Comparison of ENCODE assay signal across 8 mouse cellular contexts in the genomic region with DNA sequence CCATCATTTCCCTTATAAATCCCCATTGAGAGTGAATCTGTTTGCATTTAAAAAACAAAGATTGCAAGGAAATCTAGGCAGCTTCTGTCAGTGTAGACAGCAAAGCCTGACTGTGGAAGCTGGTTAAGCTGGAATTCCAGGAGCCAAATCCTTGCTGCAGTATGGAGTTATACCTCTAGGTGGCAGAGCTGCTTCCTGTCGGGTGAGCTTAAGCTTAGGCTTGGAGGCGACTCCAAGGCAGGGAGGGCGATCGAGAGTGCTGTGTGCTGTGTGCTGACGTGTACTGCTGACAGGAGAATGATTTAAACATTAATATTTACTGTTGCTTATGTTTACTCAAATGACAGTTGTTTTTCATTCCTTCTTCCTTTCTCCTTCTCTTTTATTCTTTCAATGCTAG.
DNase-seq lines count a peak whose midpoint lies in the region; ATAC-seq and TF ChIP-seq lines count a peak whose summit lies in the region.

No protein-coding gene starts in this region.

- peaks cover 2% of the 10 kb centered on the region for H3K36me3 ChIP-seq in heart, adult 2 months (ENCODE audit: control insufficient read depth, insufficient read depth, low read length)
- peaks cover 36% of the 10 kb centered on the region for H3K36me3 ChIP-seq in heart, embryonic 12.5 days
- H3K36me3 ChIP-seq in E14TG2a.4 (ENCODE audit: insufficient read depth, low read length), result peaks cover 42% of the 10 kb centered on the region
- peaks cover 23% of the 10 kb centered on the region for H3K36me3 ChIP-seq in forebrain, embryonic 13.5 days (ENCODE audit: poor library complexity, severe bottlenecking)
- no peaks in the 10 kb centered on the region for H3K36me3 ChIP-seq in liver, embryonic 13.5 days

- no peak overlapping the region for H3K27ac ChIP-seq in heart, adult 2 months
- no peak overlapping the region for H3K27ac ChIP-seq in heart, embryonic 12.5 days (ENCODE audit: poor library complexity, severe bottlenecking)
- H3K27ac ChIP-seq in forebrain, embryonic 13.5 days, result 0 out of 2 replicates have a peak overlapping the region, but pooled peaks have one; percentile 7
- no peak overlapping the region for H3K27ac ChIP-seq in liver, embryonic 13.5 days

- peaks cover 6% of the 10 kb centered on the region for H3K79me2 ChIP-seq in heart, adult 2 months (replicated peaks; ENCODE audit: control insufficient read depth, insufficient read depth, low read length)

- intact Hi-C loops in heart, adult 2 months (cut with DNase I), result loop anchor here (1.0 to 5.0 kb wide), 2 partner anchors 50 to 213 kb away; no protein-coding TSS in a partner anchor

- no peak overlapping the region for H3K9ac ChIP-seq in heart, adult 2 months (ENCODE audit: low read depth, low read length)
- H3K9ac ChIP-seq in heart, embryonic 12.5 days, result no peak overlapping the region
- no peak overlapping the region for H3K9ac ChIP-seq in forebrain, embryonic 13.5 days
- no peak overlapping the region for H3K9ac ChIP-seq in liver, embryonic 13.5 days

- no peak for TF ChIP-seq EP300 in heart, adult 2 months (IDR thresholded peaks at IDR 0.05; ENCODE audit: insufficient read depth, low read depth, low read length)

- H3K4me2 ChIP-seq in heart, embryonic 12.5 days, result no peak overlapping the region
- H3K4me2 ChIP-seq in forebrain, embryonic 13.5 days, result no peak overlapping the region
- no peak overlapping the region for H3K4me2 ChIP-seq in liver, embryonic 13.5 days

- no peak for TF ChIP-seq POLR2A in heart, adult 2 months (IDR thresholded peaks at IDR 0.05; ENCODE audit: insufficient read depth, low read depth, low read length)

- no peak for ATAC-seq in heart, embryonic 12.5 days (ENCODE audit: insufficient number of reproducible peaks, low FRiP score)
- no peak for ATAC-seq in forebrain, embryonic 13.5 days
- ATAC-seq in liver, embryonic 13.5 days (ENCODE audit: low read depth), result peak; percentile 53; the same call in 1 of the 2 replicates

- WGBS in heart, adult 2 months, result 17% methylated on average over 5 of the region's 5 CpGs
- WGBS in heart, embryonic 12.5 days, result 33% methylated on average over 5 of the region's 5 CpGs
- WGBS in forebrain, embryonic 13.5 days, result 51% methylated on average over 5 of the region's 5 CpGs
- 33% methylated on average over 5 of the region's 5 CpGs for WGBS in liver, embryonic 13.5 days (ENCODE audit: insufficient replicate concordance)

- peak; percentile 56 to 75 for DNase-seq in heart, adult 2 months
- peak; percentile 62 for DNase-seq in c-Kit-positive CD71-positive TER-119-positive erythroid progenitor cells, embryonic 14.5 days (ENCODE audit: low spot score)
- peak; percentile 61 to 82 for DNase-seq in kidney, adult 8-10 months
- no peak for DNase-seq in liver, embryonic 13.5 days
- DNase-seq in right cerebral cortex, postnatal 10 days (ENCODE audit: low spot score in 2 of 2), result peak; percentile 81 to 86

- H3K4me3 ChIP-seq in heart, adult 2 months, result no peak overlapping the region
- H3K4me3 ChIP-seq in heart, embryonic 12.5 days, result no peak overlapping the region
- H3K4me3 ChIP-seq in E14TG2a.4 (replicated peaks; ENCODE audit: low read length), result no peak overlapping the region
- H3K4me3 ChIP-seq in forebrain, embryonic 13.5 days, result no peak overlapping the region
- no peak overlapping the region for H3K4me3 ChIP-seq in liver, embryonic 13.5 days (replicated peaks)

- H3K9me3 ChIP-seq in heart, embryonic 12.5 days (replicated peaks), result 0 out of 2 replicates have a peak, but pooled peaks cover 4% of the 10 kb centered on the region
- H3K9me3 ChIP-seq in E14TG2a.4 (ENCODE audit: low read length), result no peaks in the 10 kb centered on the region
- H3K9me3 ChIP-seq in forebrain, embryonic 13.5 days (replicated peaks), result no peaks in the 10 kb centered on the region
- H3K9me3 ChIP-seq in liver, embryonic 13.5 days (replicated peaks), result no peaks in the 10 kb centered on the region

- H3K27me3 ChIP-seq in heart, adult 2 months (ENCODE audit: control insufficient read depth, insufficient read depth, low read length), result no peaks in the 10 kb centered on the region
- no peaks in the 10 kb centered on the region for H3K27me3 ChIP-seq in heart, embryonic 12.5 days (replicated peaks)
- H3K27me3 ChIP-seq in E14TG2a.4 (ENCODE audit: insufficient read depth, low read length), result no peaks in the 10 kb centered on the region
- no peaks in the 10 kb centered on the region for H3K27me3 ChIP-seq in forebrain, embryonic 13.5 days
- no peaks in the 10 kb centered on the region for H3K27me3 ChIP-seq in liver, embryonic 13.5 days

- H3K4me1 ChIP-seq in heart, adult 2 months (ENCODE audit: control insufficient read depth, insufficient read depth, low read length), result peaks cover 23% of the 10 kb centered on the region
- H3K4me1 ChIP-seq in heart, embryonic 12.5 days (replicated peaks), result peaks cover 26% of the 10 kb centered on the region
- H3K4me1 ChIP-seq in E14TG2a.4 (replicated peaks; ENCODE audit: low read depth, low read length), result peaks cover 39% of the 10 kb centered on the region
- H3K4me1 ChIP-seq in forebrain, embryonic 13.5 days, result peaks cover 25% of the 10 kb centered on the region
- no peaks in the 10 kb centered on the region for H3K4me1 ChIP-seq in liver, embryonic 13.5 days (replicated peaks)

- TF ChIP-seq CTCF in heart, adult 2 months (IDR thresholded peaks at IDR 0.05), result peak; percentile 87
- peak; percentile 85 for TF ChIP-seq CTCF in E14TG2a.4 (conservative IDR thresholded peaks at IDR 0.05; ENCODE audit: low read length)
